Mouse (Mus musculus) G1E (cell line): Measurements from ENCODE around the gene Ugt1a5.

Experiments used
- CTCF ChIP-seq: IDR thresholded peaks from 2 replicates; pipeline ENCODE4 v1.5.1; 2012; ENCODE audit warnings: low read depth, low read length, inconsistent platforms, mixed read lengths
- GATA1 ChIP-seq: IDR thresholded peaks from 2 replicates; pipeline ENCODE4 v1.6.1; 2012; ENCODE audit warnings: borderline replicate concordance, low read length, inconsistent platforms, mixed read lengths

DNA sequence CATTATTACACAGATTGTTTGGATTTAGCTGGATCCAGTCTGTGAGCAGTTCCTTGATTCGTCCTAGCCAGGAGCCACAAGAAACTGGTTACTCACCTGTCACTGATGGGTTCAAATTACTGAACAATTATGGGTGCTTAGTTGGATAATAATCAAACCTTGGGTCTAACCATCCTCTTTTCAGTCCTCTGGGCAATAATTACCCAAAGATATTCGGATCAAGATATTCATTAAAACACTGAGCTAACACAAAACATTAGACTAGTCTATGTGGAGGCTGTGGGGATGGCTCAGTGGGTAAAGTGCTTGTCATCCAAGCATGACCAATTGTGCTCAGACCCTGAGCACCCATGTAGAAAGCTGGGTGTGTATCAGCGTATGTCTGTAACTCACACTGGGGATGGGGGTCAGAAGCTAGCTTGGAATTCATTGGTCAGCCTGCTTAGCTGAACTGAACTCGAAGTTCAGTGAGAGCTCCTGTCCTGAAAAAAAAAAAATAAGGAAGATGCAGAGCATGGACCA is 70.1 kb downstream of the Ugt1a5 start:
- TF ChIP-seq GATA1 (no peak), CTCF (no peak)
